Mouse (Mus musculus) G1E (cell line): ENCODE measurements around the gene Scfd2.

Experiments
- GATA1 ChIP-seq: IDR thresholded peaks from 2 replicates; pipeline ENCODE4 v1.6.1; 2012; ENCODE audit warnings: borderline replicate concordance, low read length, inconsistent platforms, mixed read lengths
- TAL1 ChIP-seq: conservative IDR thresholded peaks from 2 replicates; pipeline ENCODE4 v1.6.1; 2012; ENCODE audit warnings: low read depth, low read length, inconsistent platforms, mixed read lengths

DNA sequence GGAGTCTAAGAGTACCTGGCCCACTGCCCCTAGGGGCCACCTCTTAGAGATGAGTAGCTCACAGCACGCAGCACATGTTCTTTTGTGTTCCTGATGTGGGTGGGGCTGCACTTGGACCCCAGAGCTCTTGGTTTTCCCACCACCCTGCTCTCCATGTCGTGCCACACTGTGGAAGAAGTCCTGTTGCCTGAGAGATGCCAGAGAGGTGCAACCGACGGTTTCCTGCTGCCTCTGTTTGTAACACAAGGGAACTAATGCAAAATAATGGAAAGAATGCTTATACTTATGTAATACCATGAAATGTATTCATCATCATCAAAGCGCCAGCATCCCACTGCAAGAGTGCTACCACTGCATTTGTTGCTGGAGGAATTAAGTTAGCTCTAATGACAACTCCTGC is 238.0 kb downstream of the Scfd2 start:
- TF ChIP-seq GATA1 (no peak), TAL1 (no peak)
